Mouse (Mus musculus) liver, embryonic 14 days (tissue): Measurements from ENCODE around the gene Gdi2. TPM values are rescaled to one million over a fixed set of nuclear protein-coding genes. Genes with fewer than 3 reads are reported as not detected.

Experiments
- polyA plus RNA-seq: library from polyadenylated mRNA; depleted of rRNA; stranded (reverse); fragments of >200 nt; gene quantifications from 2 replicates; pipeline ENCODE4 v1.2.3, GENCODE M21; 2012; rRNA removed

Gene Gdi2
- polyA plus RNA-seq = 53.8 and 66.0 TPM in 2 replicates

DNA sequence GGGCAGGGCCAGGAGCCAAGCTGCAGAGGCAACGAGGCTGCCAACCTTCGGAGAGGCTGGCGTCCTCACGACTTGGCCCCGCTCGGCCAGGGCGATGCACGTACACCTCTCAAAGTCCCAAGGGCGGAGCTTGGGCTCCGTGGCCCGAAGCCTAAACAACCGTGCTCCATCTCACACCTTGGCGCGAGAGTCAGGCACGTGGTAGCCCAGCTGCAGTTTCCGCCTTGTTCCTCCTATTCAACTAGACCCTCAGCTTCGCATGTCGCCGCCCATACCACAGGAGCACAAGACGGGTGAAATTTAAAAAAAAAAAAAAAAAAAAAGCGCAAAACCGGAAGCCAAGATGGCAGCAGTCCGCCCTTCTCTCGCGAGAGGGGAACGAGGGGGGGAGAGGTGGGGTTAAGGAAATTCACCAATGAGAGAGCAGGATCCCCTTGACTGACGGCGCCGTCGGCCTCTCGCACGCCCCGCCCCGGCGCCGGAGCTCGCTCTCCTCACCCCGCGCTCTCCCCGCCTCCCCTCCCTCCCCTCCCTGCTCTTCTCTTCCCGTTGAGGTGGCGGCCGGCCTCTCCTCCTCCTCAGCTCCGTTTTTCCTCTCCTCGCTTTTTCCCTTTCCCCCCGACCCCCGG is at the start of gene Gdi2:
Gene Gdi2, plus strand, starts transcription at position 470 of the 629 bp plus-strand sequence.

DNA sequence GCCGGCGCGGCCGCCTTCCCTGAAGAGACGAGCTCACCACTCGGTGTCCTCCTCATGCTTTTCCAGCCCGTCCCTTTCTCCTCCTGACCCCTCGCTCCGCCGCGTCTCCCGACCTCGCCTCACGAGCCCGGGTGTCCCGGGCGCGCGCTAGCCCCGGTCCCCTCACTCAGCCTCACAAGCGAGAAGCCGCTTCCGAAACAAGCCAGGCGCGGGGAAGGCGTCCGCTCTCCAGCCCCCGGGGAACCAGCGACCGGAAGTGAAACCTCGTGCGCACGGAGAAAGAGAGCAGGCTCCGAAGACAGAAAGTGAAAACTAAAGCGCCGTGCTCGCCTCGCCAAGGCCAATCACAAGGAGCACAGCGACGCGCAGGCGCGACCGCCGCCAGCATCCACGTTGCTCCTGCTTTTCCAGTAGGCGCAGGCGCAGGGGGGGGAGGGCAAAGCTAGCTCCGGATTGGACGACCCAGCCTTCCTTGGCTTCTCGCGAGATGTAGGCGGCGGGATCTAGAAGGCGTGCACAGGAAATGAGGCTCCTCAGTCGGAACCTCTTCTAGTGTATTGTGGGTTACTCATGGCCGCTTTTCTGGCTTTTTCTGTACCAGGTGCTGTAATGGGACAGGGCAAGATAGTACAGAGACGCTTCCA is 73.1 kb downstream of the Gdi2 start, which contains the start of gene Fam208b:
Gene Fam208b, minus strand, starts transcription at position 314 of the 644 bp plus-strand sequence.

Other genes with a start within 250 kb of the Gdi2 start
- gene Fam208b, start 73.0 kb downstream of the Gdi2 start, polyA plus RNA-seq = 4.8 and 5.1 TPM in 2 replicates
- gene Asb13, start 96.0 kb downstream of the Gdi2 start, polyA plus RNA-seq = 2.2 and 2.7 TPM in 2 replicates